19 mouse cellular contexts compared by ENCODE assay signal in the genomic region with DNA sequence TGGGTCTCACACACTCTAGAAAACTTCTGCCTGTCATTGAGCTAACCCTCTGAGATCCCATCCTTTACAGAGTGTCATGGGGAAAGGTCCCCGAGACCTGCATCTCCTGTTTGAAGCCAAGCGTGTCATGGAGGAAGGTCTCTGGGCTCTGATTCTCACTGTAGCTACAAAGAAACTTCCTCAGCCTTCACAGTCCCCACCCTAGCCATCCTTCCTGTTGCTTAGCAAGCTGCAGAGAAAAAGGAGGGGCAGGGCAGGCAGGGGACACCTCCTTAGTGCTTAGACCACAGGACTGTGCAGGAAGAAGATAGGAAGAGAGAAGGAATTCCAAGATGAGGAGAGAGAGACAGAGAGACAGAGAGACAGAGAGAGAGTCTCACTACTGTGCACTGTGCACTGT.
DNase-seq lines count a peak whose midpoint lies in the region; ATAC-seq lines count a peak whose summit lies in the region.
"Had no signal": no experiment of that assay in that cellular context is flagged by ENCODE, and none has a peak within 500 bp of the region (broad histone marks: within the 10 kb centered on the region; RNA-seq: fewer than 3 reads in every experiment).

No protein-coding gene starts in this region.

- no peak overlapping the region for H3K27ac ChIP-seq in kidney, embryonic 16.5 days (ENCODE audit: low read length)
- H3K27ac ChIP-seq: embryonic facial prominence, embryonic 12.5 days; forebrain, embryonic 15.5 days; macrophage; stomach, postnatal 0 days had no signal

- H3K27me3 ChIP-seq in kidney, embryonic 16.5 days (ENCODE audit: insufficient read depth, low read length) = no peaks in the 10 kb centered on the region
- H3K27me3 ChIP-seq: embryonic facial prominence, embryonic 12.5 days; forebrain, embryonic 15.5 days had no signal

- H3K9ac ChIP-seq in kidney, embryonic 16.5 days (replicated peaks; ENCODE audit: low read length) = no peak overlapping the region
- H3K9ac ChIP-seq: embryonic facial prominence, embryonic 12.5 days; forebrain, embryonic 15.5 days; liver, postnatal 0 days had no signal

- no peak overlapping the region for H3K4me3 ChIP-seq in kidney, embryonic 16.5 days (ENCODE audit: low read length)
- H3K4me3 ChIP-seq: embryonic facial prominence, embryonic 12.5 days; forebrain, embryonic 15.5 days had no signal

- no peak for ATAC-seq in kidney, embryonic 16.5 days (ENCODE audit: low FRiP score, low TSS enrichment)
- ATAC-seq: forebrain, embryonic 15.5 days; inflammation-experienced regulatory T-cells, adult 6 months; liver, postnatal 0 days had no signal

- 69% methylated on average over 2 of the region's 2 CpGs for WGBS in kidney, embryonic 16.5 days

- no peak overlapping the region for H3K4me2 ChIP-seq in kidney, embryonic 16.5 days (replicated peaks; ENCODE audit: low read depth, low read length)
- H3K4me2 ChIP-seq: embryonic facial prominence, embryonic 12.5 days; forebrain, embryonic 15.5 days; midbrain, embryonic 11.5 days had no signal

- H3K4me1 ChIP-seq in kidney, embryonic 16.5 days (ENCODE audit: insufficient read depth, low read length) = peaks cover 9% of the 10 kb centered on the region
- H3K4me1 ChIP-seq: forebrain, embryonic 15.5 days had no signal

- no peaks in the 10 kb centered on the region for H3K36me3 ChIP-seq in kidney, embryonic 16.5 days (ENCODE audit: insufficient read depth, low read length)
- H3K36me3 ChIP-seq: embryonic facial prominence, embryonic 12.5 days; forebrain, embryonic 15.5 days had no signal

- DNase-seq in kidney, postnatal 10 days = peak; percentile 43
- peak; percentile 16 to 17 for DNase-seq in B cell, adult 2 months
- DNase-seq in CD4-positive helper T cell, adult 2 months (ENCODE audit: low read depth, low spot score) = peak; percentile 41
- DNase-seq in kidney, postnatal 36 days = peak; percentile 34 to 49
- DNase-seq in embryo, embryonic 10 days (ENCODE audit: low spot score) = no peak
- DNase-seq in ovary, adult 18-20 months (ENCODE audit: low spot score) = no peak
- DNase-seq: adrenal gland, postnatal 10 days; cerebellum, adult 18-20 months; cerebellum, postnatal 36 days; layer of hippocampus, postnatal 36 days; liver; liver, postnatal 0 days had no signal

- H3K9me3 ChIP-seq in kidney, embryonic 16.5 days (ENCODE audit: low read length) = no peaks in the 10 kb centered on the region
- H3K9me3 ChIP-seq: embryonic facial prominence, embryonic 12.5 days; forebrain, embryonic 15.5 days had no signal

Comparison
In these comparisons a context has a peak if more than half of its experiments do, and no peak if none do; other contexts are left out.
1. DNase-seq: peak in kidney, postnatal 10 days (single experiment), B cell, adult 2 months (2 of 2), CD4-positive helper T cell, adult 2 months (single experiment) and kidney, postnatal 36 days (2 of 2); none in embryo, embryonic 10 days (single experiment) and ovary, adult 18-20 months (single experiment).